Mouse (Mus musculus) embryonic facial prominence, embryonic 11.5 days (tissue): Measurements from ENCODE around the gene Slc37a2. TPM values are rescaled to one million over a fixed set of nuclear protein-coding genes. Genes with fewer than 3 reads are reported as not detected.
"Not testable (repeated sequence)": the region's sequence is repeated elsewhere in the genome, so short reads cannot be mapped to it uniquely, and the experiment has no call there.

Source experiments
- ATAC-seq: fragments of 200-750 bp; cut with Nextera tagmentation; replicated peaks from 2 replicates; pipeline ENCODE4 v1.8.0; 2017; ENCODE audit warnings: low read depth; ENCODE audit not compliant: insufficient number of reproducible peaks, low FRiP score, low TSS enrichment
- DNase-seq: peaks from one replicate; pipeline ENCODE4 v3.0.0-alpha.2; 2015; ENCODE audit warnings: low spot score
- H3K27ac ChIP-seq: fragments of 300-500 bp; sonication (generic); replicated peaks from 2 replicates; pipeline ENCODE4 v1.5.1; 2014; ENCODE audit warnings: mild to moderate bottlenecking, low read depth, low read length, control low read depth
- H3K27me3 ChIP-seq: fragments of 300-500 bp; sonication (generic); 2 replicates; pipeline ENCODE4 v1.6.1; 2014; ENCODE audit warnings: mild to moderate bottlenecking, low read length, moderate library complexity, mixed read lengths; ENCODE audit not compliant: control insufficient read depth, insufficient read depth
- H3K36me3 ChIP-seq: fragments of 300-500 bp; sonication (generic); replicated peaks from 2 replicates; pipeline ENCODE4 v1.6.1; 2014; ENCODE audit warnings: low read depth, mild to moderate bottlenecking, low read length, moderate library complexity, mixed read lengths; ENCODE audit not compliant: control insufficient read depth, insufficient read depth
- H3K4me1 ChIP-seq: fragments of 300-500 bp; sonication (generic); 2 replicates; pipeline ENCODE4 v1.6.1; 2014; ENCODE audit warnings: low read length, mixed read lengths; ENCODE audit not compliant: control insufficient read depth, insufficient read depth
- H3K4me2 ChIP-seq: fragments of 300-500 bp; sonication (generic); 2 replicates; pipeline ENCODE4 v1.6.1; 2014; ENCODE audit warnings: low read depth, mild to moderate bottlenecking, control low read depth, low read length, moderate library complexity
- H3K4me3 ChIP-seq: fragments of 300-500 bp; sonication (generic); 2 replicates; pipeline ENCODE4 v1.5.1; 2014; ENCODE audit warnings: low read depth, low read length, control low read depth
- H3K9ac ChIP-seq: fragments of 300-500 bp; sonication (generic); replicated peaks from 2 replicates; pipeline ENCODE4 v1.6.1; 2014; ENCODE audit warnings: mild to moderate bottlenecking, control low read depth, low read length
- H3K9me3 ChIP-seq: fragments of 300-500 bp; sonication (generic); replicated peaks from 2 replicates; pipeline ENCODE4 v1.6.1; 2016; ENCODE audit warnings: mild to moderate bottlenecking, low read length, inconsistent platforms, mixed read lengths; ENCODE audit not compliant: control insufficient read depth
- WGBS: fragments of 180-500 bp; shearing (Covaris S2); extraction: QIAGEN DNeasy Blood & Tissue Kit; methylation state at CpG from one replicate; pipeline ENCODE4 v1.1.7; 2014; 5-methylcytosine and 5-hydroxymethylcytosine counted together
- polyA plus RNA-seq: library from polyadenylated mRNA; unstranded; fragments of >200 nt; fragmentation: Nextera tagmentation; extraction: Ambion mirVana; gene quantifications from 2 replicates; pipeline ENCODE4 v1.2.1, GENCODE M21; 2014

Slc37a2 gene
- polyA plus RNA-seq = 1.5 and 2.9 TPM in 2 replicates

DNA sequence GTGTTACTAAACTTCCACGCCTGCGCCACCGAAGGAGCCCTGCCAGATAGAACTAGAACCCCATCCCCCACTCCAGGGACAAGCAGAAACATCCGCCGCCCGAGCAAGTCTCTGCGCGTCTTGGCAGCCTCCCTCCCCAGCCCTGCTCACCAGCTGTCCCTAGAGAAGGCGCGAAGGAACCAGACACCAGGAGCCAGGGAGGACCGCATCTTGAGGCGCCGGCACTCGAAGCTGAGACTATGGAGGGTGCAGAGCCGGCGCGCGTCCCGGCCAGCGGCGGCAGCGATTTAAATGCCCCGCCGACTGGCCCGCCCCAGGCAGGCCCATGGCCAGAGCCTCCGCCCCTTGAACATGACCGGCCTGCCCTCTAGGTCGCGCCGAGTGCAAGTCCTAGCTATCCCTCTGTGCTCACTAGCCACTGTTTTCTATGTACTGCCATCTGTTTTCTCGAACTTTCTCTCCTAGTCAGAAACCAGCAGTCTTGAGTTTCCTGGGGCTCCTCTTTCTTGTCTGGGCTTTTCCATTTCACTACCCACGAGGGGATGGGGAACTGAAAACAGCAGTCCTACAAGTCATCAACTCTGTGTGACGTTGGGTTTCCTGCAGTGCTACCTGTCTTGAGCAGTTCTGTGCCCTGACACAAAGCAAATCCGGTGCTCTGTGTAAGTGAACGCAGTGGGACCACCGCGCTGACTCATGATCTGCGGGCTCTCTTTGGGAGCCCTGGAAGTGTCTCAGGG lies at the start of gene Slc37a2:
Gene Slc37a2, minus strand, starts transcription at position 590 of the 740 bp plus-strand sequence.
- Histone ChIP-seq H3K9me3 (no peaks in the 10 kb centered on the region), H3K4me3 (peak within 1 kb of the TSS; percentile 42), H3K27me3 (no peaks in the 10 kb centered on the region), H3K36me3 (no peaks in the 10 kb centered on the region), H3K9ac (peak within 1 kb of the TSS; percentile 69), H3K4me2 (peak within 1 kb of the TSS; percentile 87), H3K4me1 (no peaks in the 10 kb centered on the region), H3K27ac (no peak within 1 kb of the TSS)
- WGBS = 3% methylated on average over 38 of the region's 38 CpGs
- ATAC-seq (peak; percentile 70), DNase-seq (peak; percentile 71)

DNA sequence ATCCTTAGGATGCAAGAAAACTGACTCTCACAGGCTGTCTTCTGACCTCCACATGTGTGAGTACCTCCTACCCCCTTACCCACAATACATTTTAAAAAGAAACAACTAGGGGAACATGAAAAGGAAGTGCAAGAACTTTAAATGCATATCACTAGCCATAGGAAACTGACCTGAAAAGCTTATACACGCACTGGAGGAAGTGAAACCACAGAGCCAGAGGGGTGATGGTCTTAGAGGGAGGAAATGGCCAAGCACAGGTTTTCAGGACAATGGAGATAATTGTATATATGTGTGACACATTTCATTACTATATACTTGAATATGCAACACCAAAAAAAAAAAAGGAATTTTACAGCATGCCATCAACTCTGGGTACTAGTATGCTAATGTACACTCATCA lies 46.2 kb upstream of the Slc37a2 start:
- WGBS = 92% methylated on average over 1 of the region's 1 CpGs
- H3K27me3 ChIP-seq = no peaks in the 10 kb centered on the region
- no peak overlapping the region for H3K4me2 ChIP-seq
- no peaks in the 10 kb centered on the region for H3K4me1 ChIP-seq
- H3K9me3 ChIP-seq = no peaks in the 10 kb centered on the region
- no peak overlapping the region for H3K27ac ChIP-seq
- no peak for DNase-seq
- no peaks in the 10 kb centered on the region for H3K36me3 ChIP-seq
- H3K4me3 ChIP-seq = no peak overlapping the region
- no peak overlapping the region for H3K9ac ChIP-seq
- no peak for ATAC-seq

DNA sequence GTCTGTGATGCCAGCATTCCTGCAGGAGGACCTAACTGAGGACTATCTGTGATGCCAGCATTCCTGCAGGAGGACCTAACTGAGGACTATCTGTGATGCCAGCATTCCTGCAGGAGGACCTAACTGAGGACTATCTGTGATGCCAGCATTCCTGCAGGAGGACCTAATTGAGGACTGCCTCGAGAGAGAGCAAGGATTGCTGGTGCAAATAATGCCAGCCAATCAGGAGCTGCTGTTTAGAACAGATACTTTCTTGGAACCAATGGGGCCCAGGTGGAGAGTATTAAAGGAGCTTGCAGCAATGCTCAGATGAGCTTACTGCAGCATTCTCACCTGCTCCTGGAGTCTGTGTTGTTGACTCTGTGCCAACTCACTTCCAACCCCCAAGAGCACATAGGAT lies 45.0 kb upstream of the Slc37a2 start:
- H3K27ac ChIP-seq, ATAC-seq, H3K4me2 ChIP-seq, H3K4me1 ChIP-seq, H3K9ac ChIP-seq, H3K36me3 ChIP-seq, H3K9me3 ChIP-seq, H3K4me3 ChIP-seq, H3K27me3 ChIP-seq, DNase-seq: not testable (repeated sequence)
- WGBS = 55% methylated on average over 1 of the region's 1 CpGs

DNA sequence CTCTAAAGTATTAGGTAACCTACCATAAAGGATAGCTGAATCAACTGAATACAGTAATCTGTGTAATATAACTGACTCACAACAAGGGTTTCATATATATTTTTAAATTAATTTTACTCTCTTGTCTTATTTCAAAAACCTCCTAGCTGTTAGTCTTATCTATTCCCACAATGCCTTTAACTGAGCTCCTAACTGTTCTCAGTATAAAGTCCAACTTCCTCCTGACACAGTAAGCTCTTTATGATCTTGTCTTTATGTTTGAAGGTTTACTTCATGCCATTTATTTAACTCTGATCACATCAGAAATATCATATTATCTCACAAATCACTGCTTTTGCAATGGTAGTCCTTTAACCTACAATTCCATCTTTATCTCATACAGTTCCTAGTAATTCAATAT lies 40.0 kb upstream of the Slc37a2 start:
- no peak overlapping the region for H3K9ac ChIP-seq
- no peak for ATAC-seq

DNA sequence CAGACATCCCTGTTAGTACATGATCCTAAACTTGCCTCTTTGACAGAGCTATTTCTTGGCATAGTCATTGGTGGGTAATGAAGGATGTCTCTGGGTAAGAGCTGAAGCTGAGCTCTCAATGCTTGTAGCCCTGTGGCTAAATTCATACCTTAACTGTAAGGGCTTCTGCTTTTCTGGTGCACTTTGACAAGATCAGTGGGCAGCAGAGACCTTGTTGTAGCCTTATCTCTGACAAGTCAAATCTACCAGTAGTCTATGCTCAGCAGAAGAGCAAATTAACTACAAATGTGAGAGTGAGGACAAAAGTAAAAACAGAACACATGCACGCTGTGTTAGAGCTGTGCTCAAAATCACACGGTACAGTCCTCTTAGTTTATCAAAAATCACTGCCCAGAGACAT lies 11.1 kb upstream of the Slc37a2 start:
- H3K27ac ChIP-seq = no peak overlapping the region
- no peaks in the 10 kb centered on the region for H3K36me3 ChIP-seq
- no peak overlapping the region for H3K4me2 ChIP-seq
- no peaks in the 10 kb centered on the region for H3K4me1 ChIP-seq
- 81% methylated on average over 2 of the region's 2 CpGs for WGBS
- H3K9ac ChIP-seq = no peak overlapping the region
- H3K4me3 ChIP-seq = no peak overlapping the region
- no peaks in the 10 kb centered on the region for H3K27me3 ChIP-seq
- no peaks in the 10 kb centered on the region for H3K9me3 ChIP-seq
- ATAC-seq (no peak), DNase-seq (no peak)

More for the DNA sequence above, 40.0 kb upstream of the Slc37a2 start:
- Histone ChIP-seq H3K36me3 (no peaks in the 10 kb centered on the region), H3K9me3 (no peaks in the 10 kb centered on the region), H3K4me2 (no peak overlapping the region), H3K4me3 (no peak overlapping the region), H3K27ac (no peak overlapping the region), H3K4me1 (no peaks in the 10 kb centered on the region), H3K27me3 (no peaks in the 10 kb centered on the region)
- DNase-seq = no peak

DNA sequence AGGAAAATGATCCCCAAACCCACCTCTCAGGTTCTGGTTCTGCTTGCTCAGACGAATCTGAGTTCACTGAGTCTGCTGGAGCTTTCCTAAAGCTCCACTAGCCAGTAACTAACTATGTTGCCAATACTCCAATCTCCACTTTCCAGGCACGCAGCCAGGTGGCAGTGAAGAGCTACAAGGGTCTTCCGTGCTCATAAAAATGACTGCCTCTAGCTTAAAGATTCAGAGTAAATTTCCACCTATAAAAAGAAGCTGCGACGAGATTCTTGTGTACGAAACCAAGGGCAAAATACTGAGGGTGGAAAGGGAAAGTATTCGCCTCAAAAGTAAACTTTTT lies 319 bp upstream of the Slc37a2 start:
- Histone ChIP-seq H3K4me1 (no peaks in the 10 kb centered on the region), H3K9me3 (no peaks in the 10 kb centered on the region), H3K4me2 (peak overlapping the region; percentile 87), H3K27ac (no peak overlapping the region), H3K9ac (peak overlapping the region; percentile 69), H3K27me3 (no peaks in the 10 kb centered on the region), H3K36me3 (no peaks in the 10 kb centered on the region), H3K4me3 (peak overlapping the region; percentile 42)
- 35% methylated on average over 7 of the region's 7 CpGs for WGBS
- peak; percentile 41; the same call in 1 of the 2 replicates for ATAC-seq
- peak; percentile 78 for DNase-seq

DNA sequence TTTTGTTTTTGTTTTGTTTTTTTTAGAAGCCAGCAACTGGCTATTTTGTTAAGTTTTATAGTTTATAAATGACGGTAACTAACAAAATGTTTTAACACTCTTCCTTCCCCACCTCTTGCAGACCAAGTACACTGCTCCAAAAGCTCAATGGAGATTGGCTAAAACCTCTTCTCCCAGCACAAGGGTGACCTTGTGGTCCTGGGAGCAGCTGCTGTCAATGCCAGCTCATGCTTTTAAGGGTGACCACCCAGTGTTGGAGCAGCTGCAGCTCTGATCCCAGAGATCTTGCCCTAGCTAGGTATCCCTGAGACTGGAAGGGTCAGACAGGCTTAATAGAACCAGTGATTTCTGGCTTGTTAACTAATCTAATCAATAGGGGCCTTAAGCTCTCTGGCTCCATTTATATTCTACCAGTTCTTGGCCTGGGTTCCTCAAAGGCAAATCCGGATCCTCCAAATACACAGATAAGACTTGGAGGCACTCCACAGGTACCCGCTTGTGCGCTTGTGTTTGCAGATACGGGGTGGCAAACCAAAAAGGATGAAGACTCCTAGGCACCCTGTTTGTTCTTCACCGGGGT lies 917 bp downstream of the Slc37a2 start:
- no peak for DNase-seq
- H3K4me2 ChIP-seq = peak overlapping the region; percentile 87
- H3K9me3 ChIP-seq = no peaks in the 10 kb centered on the region
- ATAC-seq = no peak
- 17% methylated on average over 6 of the region's 6 CpGs for WGBS
- H3K9ac ChIP-seq = peak overlapping the region; percentile 69
- H3K36me3 ChIP-seq = no peaks in the 10 kb centered on the region
- H3K4me3 ChIP-seq = peak overlapping the region; percentile 42; the same call in 1 of the 2 replicates
- H3K4me1 ChIP-seq = no peaks in the 10 kb centered on the region
- H3K27ac ChIP-seq = no peak overlapping the region
- H3K27me3 ChIP-seq = no peaks in the 10 kb centered on the region

DNA sequence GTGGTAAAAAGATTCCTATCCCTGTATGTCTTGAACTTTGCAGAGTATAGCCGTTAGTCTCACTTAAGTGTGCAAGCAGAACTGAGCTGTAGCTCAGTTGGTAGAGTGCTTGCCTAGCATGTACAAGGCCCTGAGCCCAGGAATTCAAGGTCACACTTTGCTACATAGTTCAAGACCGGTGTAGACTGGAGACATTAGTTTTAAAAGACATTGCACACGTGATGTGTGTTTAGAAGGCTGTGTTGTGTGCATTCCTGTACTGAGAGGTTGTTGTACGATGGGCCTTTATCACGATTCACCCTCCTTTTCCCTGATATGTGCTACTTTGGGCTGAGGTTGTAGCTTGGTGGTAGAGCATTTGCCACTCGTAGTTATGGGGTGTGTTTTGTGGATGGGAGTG lies 4.9 kb downstream of the Slc37a2 start:
- Histone ChIP-seq H3K4me3 (no peak overlapping the region), H3K9me3 (no peaks in the 10 kb centered on the region), H3K27ac (no peak overlapping the region), H3K27me3 (no peaks in the 10 kb centered on the region), H3K4me1 (no peaks in the 10 kb centered on the region), H3K36me3 (no peaks in the 10 kb centered on the region), H3K9ac (no peak overlapping the region), H3K4me2 (no peak overlapping the region)
- ATAC-seq (no peak), DNase-seq (no peak)
- WGBS = 84% methylated on average over 6 of the region's 6 CpGs
